Mouse (Mus musculus) bone marrow macrophage, adult 2 months (primary cell): ENCODE measurements at regions not wholly inside any gene's neighbourhood (a gene's known extent, or its start where the extent isn't known, plus 50 kb on each side); places are given as distances from the start of the nearest gene placed in this dataset.

Experiments
- CTCF ChIP-seq: IDR thresholded peaks from 2 replicates; pipeline ENCODE4 v1.5.1; 2012; ENCODE audit warnings: low read depth, mild to moderate bottlenecking, low read length, moderate library complexity
- POLR2A ChIP-seq: IDR thresholded peaks from 2 replicates; pipeline ENCODE4 v1.6.1; 2012; ENCODE audit warnings: mild to moderate bottlenecking, low read depth, low read length, borderline replicate concordance

DNA sequence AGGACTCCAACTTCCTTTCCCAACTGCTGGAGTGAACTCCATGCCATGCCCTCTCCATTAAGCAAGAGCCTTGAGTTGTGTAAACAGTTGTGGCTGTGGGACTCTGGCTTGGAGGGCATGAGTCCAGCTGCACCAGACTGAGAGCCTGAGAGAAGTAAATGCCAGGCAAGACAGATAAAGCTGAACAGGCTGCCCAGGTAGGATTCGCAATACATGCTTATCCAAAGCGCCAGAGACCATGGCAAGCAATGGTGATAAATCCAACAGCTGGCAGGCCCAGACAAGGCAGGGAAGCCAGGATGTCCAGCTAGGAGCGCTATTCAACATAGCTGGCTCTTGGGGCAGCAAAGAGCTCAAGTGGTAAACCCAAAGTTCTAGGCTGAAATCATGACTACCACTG is 163.1 kb upstream of the Kdm8 start:
- TF ChIP-seq POLR2A (no peak), CTCF (no peak)
